Mouse (Mus musculus): Measurements from ENCODE around the gene Negr1.

Gene Negr1

GRCm38 (mm10) chr3:157215937-157216719 lies 654.5 kb downstream of the Negr1 start:
- DNase-seq (ENCODE audit: low spot score) = peak; percentile 20

GRCm38 (mm10) chr3:157217794-157218193 lies 656.2 kb downstream of the Negr1 start:
- DNase-seq (ENCODE audit: low spot score) = no peak

GRCm38 (mm10) chr3:157224920-157225319 lies 663.3 kb downstream of the Negr1 start:
- DNase-seq (ENCODE audit: low spot score) = no peak

GRCm38 (mm10) chr3:157232723-157233122 lies 671.1 kb downstream of the Negr1 start:
- DNase-seq (ENCODE audit: low spot score) = peak; percentile 78

- no peak for DNase-seq (ENCODE audit: low spot score)
These were observed 678.6 kb downstream of the Negr1 start for GRCm38 (mm10) chr3:157240240-157240639.

GRCm38 (mm10) chr3:157255446-157255845 lies 693.9 kb downstream of the Negr1 start:
- no peak for DNase-seq (ENCODE audit: low spot score)

GRCm38 (mm10) chr3:157255863-157256262 lies 694.3 kb downstream of the Negr1 start:
- DNase-seq (ENCODE audit: low spot score) = no peak

- no peak for DNase-seq (ENCODE audit: low spot score)
These were observed 707.1 kb downstream of the Negr1 start for GRCm38 (mm10) chr3:157268742-157269141.

GRCm38 (mm10) chr3:157272379-157272778 lies 710.8 kb downstream of the Negr1 start:
- no peak for DNase-seq (ENCODE audit: low spot score)

GRCm38 (mm10) chr3:157274143-157274542 lies 712.5 kb downstream of the Negr1 start:
- no peak for DNase-seq (ENCODE audit: low spot score)

- DNase-seq (ENCODE audit: low spot score) = no peak
These were observed 718.1 kb downstream of the Negr1 start for GRCm38 (mm10) chr3:157279717-157280116.

GRCm38 (mm10) chr3:157281259-157281658 lies 719.7 kb downstream of the Negr1 start:
- no peak for DNase-seq (ENCODE audit: low spot score)

GRCm38 (mm10) chr3:157291286-157291685 lies 729.7 kb downstream of the Negr1 start:
- no peak for DNase-seq (ENCODE audit: low spot score)

GRCm38 (mm10) chr3:157297216-157297615 lies 735.6 kb downstream of the Negr1 start:
- no peak for DNase-seq (ENCODE audit: low spot score)

- DNase-seq (ENCODE audit: low spot score) = no peak
These were observed 742.0 kb downstream of the Negr1 start for GRCm38 (mm10) chr3:157303430-157304116.

GRCm38 (mm10) chr3:157321081-157321573 lies 759.5 kb downstream of the Negr1 start:
- DNase-seq (ENCODE audit: low spot score) = peak; percentile 84

- DNase-seq (ENCODE audit: low spot score) = peak; percentile 11
These were observed 760.2 kb downstream of the Negr1 start for GRCm38 (mm10) chr3:157321834-157322233.

GRCm38 (mm10) chr3:157334169-157334568 lies 772.6 kb downstream of the Negr1 start:
- no peak for DNase-seq (ENCODE audit: low spot score)

- no peak for DNase-seq (ENCODE audit: low spot score)
These were observed 787.9 kb downstream of the Negr1 start for GRCm38 (mm10) chr3:157349480-157349879.

GRCm38 (mm10) chr3:157358905-157359304 lies 797.3 kb downstream of the Negr1 start:
- no peak for DNase-seq (ENCODE audit: low spot score)

- no peak for DNase-seq (ENCODE audit: low spot score)
These were observed 798.2 kb downstream of the Negr1 start for GRCm38 (mm10) chr3:157359840-157360239.

All from embryo, embryonic 10 days (tissue).